Mouse (Mus musculus): ENCODE measurements at regions not wholly inside any gene's neighbourhood (a gene's known extent, or its start where the extent isn't known, plus 50 kb on each side); places are given as distances from the start of the nearest gene placed in this dataset.

GRCm38 (mm10) chr5:149354448-149355115 lies 57.0 kb upstream of the Medag start:
- no peak overlapping the region for H3K9ac ChIP-seq (ENCODE audit: low read depth, low read length)
- no peaks in the 10 kb centered on the region for H3K27me3 ChIP-seq (ENCODE audit: control insufficient read depth, insufficient read depth, low read length)
- no peaks in the 10 kb centered on the region for H3K9me3 ChIP-seq (ENCODE audit: control insufficient read depth, low read length)
- peaks cover 12% of the 10 kb centered on the region; the same call in 1 of the 2 replicates for H3K4me1 ChIP-seq (ENCODE audit: control insufficient read depth, insufficient read depth, low read length)
- H3K4me3 ChIP-seq (ENCODE audit: low read length), result no peak overlapping the region
- ATAC-seq (ENCODE audit: low FRiP score, low TSS enrichment), result no peak
- WGBS, result 74% methylated on average over 4 of the region's 4 CpGs
- H3K4me2 ChIP-seq (replicated peaks; ENCODE audit: low read depth, low read length), result no peak overlapping the region
- H3K27ac ChIP-seq (ENCODE audit: low read depth, low read length), result 0 out of 2 replicates have a peak overlapping the region, but pooled peaks have one; percentile 47
- H3K36me3 ChIP-seq (ENCODE audit: control insufficient read depth, insufficient read depth, low read length), result no peaks in the 10 kb centered on the region

GRCm38 (mm10) chr5:149355131-149355530 lies 56.4 kb upstream of the Medag start:
- ATAC-seq (ENCODE audit: low FRiP score, low TSS enrichment), result no peak
- no peak overlapping the region for H3K27ac ChIP-seq (ENCODE audit: low read depth, low read length)
- no peaks in the 10 kb centered on the region for H3K27me3 ChIP-seq (ENCODE audit: control insufficient read depth, insufficient read depth, low read length)
- WGBS, result 80% methylated on average over 7 of the region's 7 CpGs
- H3K36me3 ChIP-seq (ENCODE audit: control insufficient read depth, insufficient read depth, low read length), result no peaks in the 10 kb centered on the region
- no peak overlapping the region for H3K9ac ChIP-seq (ENCODE audit: low read depth, low read length)
- H3K4me3 ChIP-seq (ENCODE audit: low read length), result no peak overlapping the region
- H3K4me1 ChIP-seq (ENCODE audit: control insufficient read depth, insufficient read depth, low read length), result peaks cover 12% of the 10 kb centered on the region; the same call in 1 of the 2 replicates
- H3K9me3 ChIP-seq (ENCODE audit: control insufficient read depth, low read length), result peaks cover 3% of the 10 kb centered on the region; the same call in 1 of the 2 replicates
- H3K4me2 ChIP-seq (replicated peaks; ENCODE audit: low read depth, low read length), result no peak overlapping the region

- Histone ChIP-seq H3K27me3 (ENCODE audit: control insufficient read depth, insufficient read depth, low read length) (no peaks in the 10 kb centered on the region), H3K4me2 (replicated peaks; ENCODE audit: low read depth, low read length) (no peak overlapping the region), H3K36me3 (ENCODE audit: control insufficient read depth, insufficient read depth, low read length) (no peaks in the 10 kb centered on the region), H3K27ac (ENCODE audit: low read depth, low read length) (no peak overlapping the region), H3K9ac (ENCODE audit: low read depth, low read length) (no peak overlapping the region), H3K9me3 (ENCODE audit: control insufficient read depth, low read length) (peaks cover 5% of the 10 kb centered on the region; the same call in 1 of the 2 replicates), H3K4me3 (ENCODE audit: low read length) (no peak overlapping the region), H3K4me1 (ENCODE audit: control insufficient read depth, insufficient read depth, low read length) (peaks cover 12% of the 10 kb centered on the region; the same call in 1 of the 2 replicates)
- WGBS, result 85% methylated on average over 1 of the region's 1 CpGs
- no peak for ATAC-seq (ENCODE audit: low FRiP score, low TSS enrichment)
Observed at GRCm38 (mm10) chr5:149356970-149357369, 54.6 kb upstream of the Medag start.
